Mouse (Mus musculus): ENCODE results near the gene Pex14. TPM values are rescaled to one million over a fixed set of nuclear protein-coding genes. Genes with fewer than 3 reads are reported as not detected.

The Pex14 gene
- polyA plus RNA-seq, 1 experiment from 2014 or later = 49.4 TPM

- ATAC-seq (ENCODE audit: low FRiP score) = no peak
- Histone ChIP-seq H3K36me3 (no peaks in the 10 kb centered on the region), H3K4me1 (peaks cover 45% of the 10 kb centered on the region), H3K27me3 (no peaks in the 10 kb centered on the region), H3K27ac (no peak overlapping the region), H3K9me3 (replicated peaks) (no peaks in the 10 kb centered on the region), H3K4me2 (replicated peaks) (no peak overlapping the region), H3K9ac (no peak overlapping the region), H3K4me3 (no peak overlapping the region)
- WGBS = 56% methylated on average over 21 of the region's 21 CpGs
Observed at GRCm38 (mm10) chr4:149062406-149063318, 37.0 kb downstream of the Pex14 start.

DNA sequence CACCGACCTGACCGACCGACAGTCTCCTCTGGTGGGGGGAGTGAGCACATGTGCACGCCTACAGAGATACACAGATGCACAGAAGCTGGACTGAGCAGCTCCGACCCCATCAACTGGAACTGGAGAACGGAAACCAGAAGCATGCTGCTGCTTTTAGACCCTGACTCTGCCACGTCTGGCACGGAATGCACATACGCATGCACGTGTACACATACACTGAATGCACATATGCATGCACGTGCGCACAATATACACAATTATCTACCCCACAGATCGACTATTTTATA lies 38.3 kb downstream of the Pex14 start:
- H3K27me3 ChIP-seq = no peaks in the 10 kb centered on the region
- no peak overlapping the region for H3K4me3 ChIP-seq
- H3K4me2 ChIP-seq (replicated peaks) = no peak overlapping the region
- peaks cover 54% of the 10 kb centered on the region for H3K4me1 ChIP-seq
- ATAC-seq (ENCODE audit: low FRiP score) = no peak
- H3K9ac ChIP-seq = no peak overlapping the region
- H3K36me3 ChIP-seq = no peaks in the 10 kb centered on the region
- 63% methylated on average over 13 of the region's 13 CpGs for WGBS
- peak overlapping the region; percentile 48; the same call in 1 of the 2 replicates for H3K27ac ChIP-seq
- no peaks in the 10 kb centered on the region for H3K9me3 ChIP-seq (replicated peaks)

DNA sequence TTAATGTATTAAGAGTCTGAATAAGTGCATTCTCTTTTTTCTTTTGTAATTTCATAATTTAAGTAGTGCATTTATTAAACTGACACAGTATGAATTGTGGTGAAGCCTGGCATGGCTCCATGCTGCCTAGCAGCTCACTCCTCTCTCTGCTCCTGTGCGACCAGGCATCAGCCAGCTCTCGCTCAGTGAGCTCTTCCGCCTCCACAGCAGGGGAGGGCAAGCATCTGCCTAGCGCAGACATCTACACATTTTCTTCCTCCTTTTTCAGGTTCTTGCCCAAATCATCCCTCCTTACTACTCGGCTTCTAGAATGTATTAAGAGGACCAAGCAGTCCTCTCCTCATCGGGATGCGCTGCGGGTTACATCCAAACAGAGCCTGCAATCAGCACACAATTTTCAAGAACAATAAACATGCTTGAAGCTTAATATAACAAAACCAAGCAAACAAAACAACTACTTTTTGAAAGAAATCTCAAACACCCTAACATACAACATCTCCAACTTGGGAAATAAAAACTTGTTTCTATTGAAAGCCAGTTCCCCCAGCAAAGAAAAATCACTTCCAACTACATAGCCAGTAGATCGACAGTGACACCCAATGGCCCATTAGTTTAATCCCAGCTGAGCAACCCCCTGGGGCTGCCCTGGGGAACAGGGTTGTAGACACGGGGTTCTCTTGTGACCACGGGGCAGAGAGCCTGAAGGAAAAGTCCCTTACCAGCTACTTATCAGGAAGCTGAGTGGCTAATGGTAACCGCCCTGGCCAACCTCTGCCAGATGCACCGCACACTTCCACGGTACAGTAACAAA lies 38.9 kb downstream of the Pex14 start:
- 37% methylated on average over 14 of the region's 14 CpGs for WGBS
- H3K4me3 ChIP-seq = no peak overlapping the region
- no peaks in the 10 kb centered on the region for H3K9me3 ChIP-seq (replicated peaks)
- no peak overlapping the region for H3K9ac ChIP-seq
- peaks cover 58% of the 10 kb centered on the region for H3K4me1 ChIP-seq
- H3K27ac ChIP-seq = peak overlapping the region; percentile 48; the same call in 1 of the 2 replicates
- H3K27me3 ChIP-seq = no peaks in the 10 kb centered on the region
- no peaks in the 10 kb centered on the region for H3K36me3 ChIP-seq
- H3K4me2 ChIP-seq (replicated peaks) = no peak overlapping the region
- ATAC-seq (ENCODE audit: low FRiP score) = no peak

GRCm38 (mm10) chr4:149059713-149060112 lies 40.0 kb downstream of the Pex14 start:
- 91% methylated on average over 9 of the region's 9 CpGs for WGBS
- no peak overlapping the region for H3K27ac ChIP-seq
- H3K9ac ChIP-seq = no peak overlapping the region
- no peak overlapping the region for H3K4me2 ChIP-seq (replicated peaks)
- ATAC-seq (ENCODE audit: low FRiP score) = no peak
- H3K9me3 ChIP-seq (replicated peaks) = no peaks in the 10 kb centered on the region
- no peaks in the 10 kb centered on the region for H3K36me3 ChIP-seq
- H3K4me1 ChIP-seq = peaks cover 64% of the 10 kb centered on the region
- H3K4me3 ChIP-seq = no peak overlapping the region
- no peaks in the 10 kb centered on the region for H3K27me3 ChIP-seq

GRCm38 (mm10) chr4:149058298-149058697 lies 41.4 kb downstream of the Pex14 start:
- Histone ChIP-seq H3K27me3 (no peaks in the 10 kb centered on the region), H3K36me3 (no peaks in the 10 kb centered on the region), H3K4me2 (replicated peaks) (no peak overlapping the region), H3K9me3 (replicated peaks) (no peaks in the 10 kb centered on the region), H3K9ac (0 out of 2 replicates have a peak overlapping the region, but pooled peaks have one; percentile 18), H3K4me3 (no peak overlapping the region), H3K27ac (peak overlapping the region; percentile 40; the same call in 1 of the 2 replicates), H3K4me1 (peaks cover 66% of the 10 kb centered on the region)
- peak; percentile 24; the same call in 1 of the 2 replicates for ATAC-seq (ENCODE audit: low FRiP score)
- 51% methylated on average over 7 of the region's 7 CpGs for WGBS

DNA sequence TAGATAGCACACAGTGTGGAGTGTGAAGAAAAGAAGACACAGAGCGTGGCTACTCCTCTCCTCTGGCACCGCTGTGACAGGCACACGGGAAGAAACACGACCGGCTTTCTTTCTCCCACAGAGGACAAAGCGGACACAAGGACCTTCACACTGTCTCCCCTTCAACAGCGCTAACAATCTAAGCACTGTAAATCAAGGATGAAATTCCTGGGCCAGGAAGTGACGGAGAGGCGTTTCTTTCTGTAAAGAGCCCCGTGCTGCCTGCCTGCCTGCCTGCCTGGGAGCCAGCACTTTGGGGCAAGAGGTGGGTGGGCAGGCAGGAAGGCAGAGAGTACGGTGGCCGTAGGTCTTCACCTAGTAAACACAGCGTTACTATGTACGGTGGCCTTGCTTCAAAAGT lies 42.2 kb downstream of the Pex14 start:
- no peaks in the 10 kb centered on the region for H3K36me3 ChIP-seq
- peaks cover 60% of the 10 kb centered on the region for H3K4me1 ChIP-seq
- WGBS = 50% methylated on average over 14 of the region's 14 CpGs
- H3K4me2 ChIP-seq (replicated peaks) = no peak overlapping the region
- peak overlapping the region; percentile 30; the same call in 1 of the 2 replicates for H3K27ac ChIP-seq
- 0 out of 2 replicates have a peak overlapping the region, but pooled peaks have one; percentile 19 for H3K9ac ChIP-seq
- no peaks in the 10 kb centered on the region for H3K9me3 ChIP-seq (replicated peaks)
- H3K27me3 ChIP-seq = no peaks in the 10 kb centered on the region
- no peak overlapping the region for H3K4me3 ChIP-seq
- no peak for ATAC-seq (ENCODE audit: low FRiP score)

GRCm38 (mm10) chr4:149056957-149057356 lies 42.7 kb downstream of the Pex14 start:
- Histone ChIP-seq H3K4me1 (peaks cover 57% of the 10 kb centered on the region), H3K4me2 (replicated peaks) (no peak overlapping the region), H3K4me3 (no peak overlapping the region), H3K36me3 (no peaks in the 10 kb centered on the region), H3K27me3 (no peaks in the 10 kb centered on the region), H3K9me3 (replicated peaks) (no peaks in the 10 kb centered on the region), H3K27ac (peak overlapping the region; percentile 30; the same call in 1 of the 2 replicates), H3K9ac (0 out of 2 replicates have a peak overlapping the region, but pooled peaks have one; percentile 19)
- no peak for ATAC-seq (ENCODE audit: low FRiP score)
- WGBS = 79% methylated on average over 16 of the region's 16 CpGs

DNA sequence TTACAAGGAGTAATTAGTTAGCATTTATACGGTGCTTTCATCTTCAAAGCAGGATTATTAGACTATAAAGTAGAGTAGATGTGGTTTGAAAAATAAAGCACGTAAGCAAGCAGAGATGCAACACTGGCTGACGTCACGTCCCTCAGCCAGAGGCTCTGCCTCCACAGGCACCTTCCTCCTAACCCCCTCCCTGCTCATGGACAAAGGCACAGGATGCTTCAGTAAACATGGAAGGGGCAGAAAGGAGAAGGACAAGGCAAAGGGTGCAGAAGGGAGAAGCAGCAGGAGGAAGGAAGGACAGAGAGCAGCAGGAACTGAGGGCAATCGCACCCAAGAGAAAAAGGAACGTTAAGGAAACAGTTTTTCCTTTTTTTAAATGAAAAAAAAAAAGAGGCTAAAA lies 43.8 kb downstream of the Pex14 start:
- H3K9ac ChIP-seq = no peak overlapping the region
- no peaks in the 10 kb centered on the region for H3K9me3 ChIP-seq (replicated peaks)
- WGBS = 54% methylated on average over 6 of the region's 6 CpGs
- no peak for ATAC-seq (ENCODE audit: low FRiP score)
- H3K27ac ChIP-seq = no peak overlapping the region
- H3K4me2 ChIP-seq (replicated peaks) = no peak overlapping the region
- peaks cover under 1% of the 10 kb centered on the region; the same call in 1 of the 2 replicates for H3K27me3 ChIP-seq
- peaks cover 48% of the 10 kb centered on the region for H3K4me1 ChIP-seq
- H3K36me3 ChIP-seq = no peaks in the 10 kb centered on the region
- H3K4me3 ChIP-seq = no peak overlapping the region

DNA sequence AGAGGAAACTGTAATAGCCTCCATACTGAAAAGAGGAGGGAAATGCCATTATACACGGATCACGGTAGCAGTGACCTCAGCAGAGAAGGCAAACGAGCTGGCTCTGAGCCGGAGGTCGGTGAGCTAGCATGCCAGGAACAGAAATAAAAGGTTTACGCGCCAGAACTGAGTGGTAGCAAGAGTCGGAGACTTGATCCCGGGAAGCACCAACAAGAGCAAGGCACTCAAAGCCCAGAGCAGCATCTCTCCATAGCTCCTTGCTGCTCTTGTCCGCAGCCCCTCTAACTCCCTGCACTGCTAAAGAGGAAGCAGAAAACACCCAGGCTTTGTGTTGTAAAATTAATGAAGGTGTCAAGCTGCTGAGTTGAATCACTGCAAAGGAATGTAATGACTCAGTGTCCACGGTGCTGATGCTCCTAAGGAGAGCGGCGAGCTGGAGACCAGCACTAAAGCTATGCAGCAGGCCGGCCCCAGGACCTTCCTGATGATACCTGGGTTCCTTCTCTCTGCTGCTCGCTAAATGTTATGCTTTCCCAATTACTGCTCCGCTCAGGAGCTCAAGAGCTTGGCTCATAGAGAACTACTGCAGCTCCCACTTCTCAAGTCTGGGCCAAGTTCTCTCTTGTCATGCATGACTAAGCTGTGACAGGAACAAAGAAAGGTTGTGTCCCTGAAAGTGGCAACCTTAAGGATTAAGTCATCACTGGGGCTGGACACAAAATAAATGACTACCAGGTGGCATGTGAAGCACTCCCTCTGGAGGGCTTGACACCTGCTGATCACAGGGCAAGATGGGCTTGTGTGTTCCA lies 50.1 kb downstream of the Pex14 start:
- Histone ChIP-seq H3K27ac (peak overlapping the region; percentile 24), H3K4me1 (peaks cover 39% of the 10 kb centered on the region), H3K4me2 (replicated peaks) (peak overlapping the region; percentile 25; the same call in 1 of the 2 replicates), H3K27me3 (peaks cover 11% of the 10 kb centered on the region), H3K36me3 (no peaks in the 10 kb centered on the region), H3K9me3 (replicated peaks) (no peaks in the 10 kb centered on the region), H3K4me3 (no peak overlapping the region), H3K9ac (peak overlapping the region; percentile 23; the same call in 1 of the 2 replicates)
- 9% methylated on average over 16 of the region's 16 CpGs for WGBS
- ATAC-seq (ENCODE audit: low FRiP score) = 0 out of 2 replicates have a peak, but pooled peaks have one; percentile 53

GRCm38 (mm10) chr4:149048625-149049228 lies 50.9 kb downstream of the Pex14 start:
- Histone ChIP-seq H3K27ac (0 out of 2 replicates have a peak overlapping the region, but pooled peaks have one; percentile 24), H3K9me3 (replicated peaks) (no peaks in the 10 kb centered on the region), H3K27me3 (peaks cover 11% of the 10 kb centered on the region), H3K36me3 (no peaks in the 10 kb centered on the region), H3K4me1 (peaks cover 39% of the 10 kb centered on the region), H3K4me2 (replicated peaks) (peak overlapping the region; percentile 25; the same call in 1 of the 2 replicates), H3K9ac (peak overlapping the region; percentile 23; the same call in 1 of the 2 replicates), H3K4me3 (no peak overlapping the region)
- 23% methylated on average over 10 of the region's 10 CpGs for WGBS
- ATAC-seq (ENCODE audit: low FRiP score) = no peak

DNA sequence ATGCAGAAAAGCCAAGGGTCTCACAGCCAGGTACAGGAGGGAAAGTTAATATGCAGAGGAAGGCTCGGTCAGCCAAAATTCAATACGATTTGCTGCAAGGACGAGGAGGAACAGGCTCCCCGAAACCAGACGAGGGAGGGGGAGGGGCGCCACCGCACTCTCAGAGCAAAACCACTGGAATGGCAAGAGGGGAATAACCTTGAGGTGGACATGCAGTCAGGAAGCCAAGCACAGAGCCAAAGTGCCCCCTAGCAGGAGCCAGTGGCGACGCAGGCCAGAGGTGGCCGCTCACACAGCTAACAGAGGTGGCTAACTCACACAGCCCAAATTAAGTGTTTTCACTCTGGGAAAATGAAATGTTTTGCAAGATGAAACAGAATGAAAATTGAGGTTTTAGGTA lies 52.3 kb downstream of the Pex14 start:
- Histone ChIP-seq H3K27ac (no peak overlapping the region), H3K4me2 (replicated peaks) (peak overlapping the region; percentile 29; the same call in 1 of the 2 replicates), H3K4me3 (no peak overlapping the region), H3K9me3 (replicated peaks) (no peaks in the 10 kb centered on the region), H3K27me3 (peaks cover 11% of the 10 kb centered on the region), H3K36me3 (no peaks in the 10 kb centered on the region), H3K4me1 (peaks cover 39% of the 10 kb centered on the region), H3K9ac (no peak overlapping the region)
- ATAC-seq (ENCODE audit: low FRiP score) = no peak
- WGBS = 7% methylated on average over 10 of the region's 10 CpGs

All from hindbrain, embryonic 12.5 days (tissue).